Mouse (Mus musculus): ENCODE results near the gene Ctbp2. TPM values are rescaled to one million over a fixed set of nuclear protein-coding genes. Genes with fewer than 3 reads are reported as not detected.
A peak's percentile ranks its signal among the peaks of the same experiment; 100 is the strongest.

Ctbp2 gene
- polyA plus RNA-seq, 1 experiment from 2014 or later = 80.2 TPM

- peaks cover 40% of the 10 kb centered on the region for H3K4me1 ChIP-seq (ENCODE audit: control insufficient read depth, insufficient read depth, low read length)
- peak overlapping the region; percentile 93 for H3K4me2 ChIP-seq (ENCODE audit: low read depth, low read length)
- WGBS = under 1% methylated on average over 79 of the region's 94 CpGs
- peak overlapping the region; percentile 98 for H3K9ac ChIP-seq (ENCODE audit: low read depth, low read length)
- no peaks in the 10 kb centered on the region for H3K36me3 ChIP-seq (ENCODE audit: control insufficient read depth, insufficient read depth, low read length)
- no peak for ATAC-seq
- peak overlapping the region; percentile 94 for H3K4me3 ChIP-seq (ENCODE audit: low read length)
- H3K27ac ChIP-seq (ENCODE audit: low read length) = peak overlapping the region; percentile 100
- no peaks in the 10 kb centered on the region for H3K27me3 ChIP-seq (replicated peaks; ENCODE audit: control insufficient read depth, insufficient read depth, low read length)
- H3K9me3 ChIP-seq (ENCODE audit: control insufficient read depth, low read length) = no peaks in the 10 kb centered on the region
These were observed 2.3 kb downstream of the Ctbp2 start for GRCm38 (mm10) chr7:133121661-133122378.

- Histone ChIP-seq H3K27ac (ENCODE audit: low read length) (peak overlapping the region; percentile 100), H3K4me2 (ENCODE audit: low read depth, low read length) (peak overlapping the region; percentile 93), H3K9me3 (ENCODE audit: control insufficient read depth, low read length) (no peaks in the 10 kb centered on the region), H3K4me1 (ENCODE audit: control insufficient read depth, insufficient read depth, low read length) (peaks cover 43% of the 10 kb centered on the region), H3K36me3 (ENCODE audit: control insufficient read depth, insufficient read depth, low read length) (no peaks in the 10 kb centered on the region), H3K27me3 (replicated peaks; ENCODE audit: control insufficient read depth, insufficient read depth, low read length) (no peaks in the 10 kb centered on the region), H3K9ac (ENCODE audit: low read depth, low read length) (peak overlapping the region; percentile 98), H3K4me3 (ENCODE audit: low read length) (peak overlapping the region; percentile 94)
- 4% methylated on average over 14 of the region's 14 CpGs for WGBS
- ATAC-seq = no peak
These were observed 3.0 kb downstream of the Ctbp2 start for GRCm38 (mm10) chr7:133121080-133121607.

GRCm38 (mm10) chr7:133120221-133120751 is 3.9 kb downstream of the Ctbp2 start:
- H3K9ac ChIP-seq (ENCODE audit: low read depth, low read length) = peak overlapping the region; percentile 65
- H3K4me3 ChIP-seq (ENCODE audit: low read length) = peak overlapping the region; percentile 39
- ATAC-seq = no peak
- H3K36me3 ChIP-seq (ENCODE audit: control insufficient read depth, insufficient read depth, low read length) = no peaks in the 10 kb centered on the region
- H3K4me1 ChIP-seq (ENCODE audit: control insufficient read depth, insufficient read depth, low read length) = peaks cover 48% of the 10 kb centered on the region
- WGBS = 22% methylated on average over 15 of the region's 15 CpGs
- H3K4me2 ChIP-seq (ENCODE audit: low read depth, low read length) = peak overlapping the region; percentile 93
- peak overlapping the region; percentile 57 for H3K27ac ChIP-seq (ENCODE audit: low read length)
- H3K27me3 ChIP-seq (replicated peaks; ENCODE audit: control insufficient read depth, insufficient read depth, low read length) = no peaks in the 10 kb centered on the region
- H3K9me3 ChIP-seq (ENCODE audit: control insufficient read depth, low read length) = no peaks in the 10 kb centered on the region

- Histone ChIP-seq H3K9me3 (ENCODE audit: control insufficient read depth, low read length) (no peaks in the 10 kb centered on the region), H3K27me3 (replicated peaks; ENCODE audit: control insufficient read depth, insufficient read depth, low read length) (no peaks in the 10 kb centered on the region), H3K4me1 (ENCODE audit: control insufficient read depth, insufficient read depth, low read length) (peaks cover 58% of the 10 kb centered on the region), H3K9ac (ENCODE audit: low read depth, low read length) (no peak overlapping the region), H3K4me3 (ENCODE audit: low read length) (no peak overlapping the region), H3K4me2 (ENCODE audit: low read depth, low read length) (peak overlapping the region; percentile 11), H3K36me3 (ENCODE audit: control insufficient read depth, insufficient read depth, low read length) (no peaks in the 10 kb centered on the region), H3K27ac (ENCODE audit: low read length) (peak overlapping the region; percentile 87)
- 23% methylated on average over 2 of the region's 2 CpGs for WGBS
- ATAC-seq = no peak
These were observed 6.3 kb downstream of the Ctbp2 start for GRCm38 (mm10) chr7:133117815-133118214.

- Histone ChIP-seq H3K4me1 (ENCODE audit: control insufficient read depth, insufficient read depth, low read length) (peaks cover 67% of the 10 kb centered on the region), H3K9ac (ENCODE audit: low read depth, low read length) (peak overlapping the region; percentile 57; the same call in 1 of the 2 replicates), H3K36me3 (ENCODE audit: control insufficient read depth, insufficient read depth, low read length) (no peaks in the 10 kb centered on the region), H3K27me3 (replicated peaks; ENCODE audit: control insufficient read depth, insufficient read depth, low read length) (no peaks in the 10 kb centered on the region), H3K4me2 (ENCODE audit: low read depth, low read length) (peak overlapping the region; percentile 56), H3K27ac (ENCODE audit: low read length) (peak overlapping the region; percentile 87), H3K4me3 (ENCODE audit: low read length) (no peak overlapping the region), H3K9me3 (ENCODE audit: control insufficient read depth, low read length) (no peaks in the 10 kb centered on the region)
- ATAC-seq = peak; percentile 84
These were observed 7.6 kb downstream of the Ctbp2 start for GRCm38 (mm10) chr7:133116542-133116941.

- no peak for ATAC-seq
- Histone ChIP-seq H3K4me1 (ENCODE audit: control insufficient read depth, insufficient read depth, low read length) (peaks cover 69% of the 10 kb centered on the region), H3K4me2 (ENCODE audit: low read depth, low read length) (peak overlapping the region; percentile 56), H3K4me3 (ENCODE audit: low read length) (peak overlapping the region; percentile 33; the same call in 1 of the 2 replicates), H3K9ac (ENCODE audit: low read depth, low read length) (peak overlapping the region; percentile 57), H3K9me3 (ENCODE audit: control insufficient read depth, low read length) (no peaks in the 10 kb centered on the region), H3K36me3 (ENCODE audit: control insufficient read depth, insufficient read depth, low read length) (no peaks in the 10 kb centered on the region), H3K27me3 (replicated peaks; ENCODE audit: control insufficient read depth, insufficient read depth, low read length) (no peaks in the 10 kb centered on the region), H3K27ac (ENCODE audit: low read length) (peak overlapping the region; percentile 86)
- 13% methylated on average over 15 of the region's 15 CpGs for WGBS
These were observed 8.3 kb downstream of the Ctbp2 start for GRCm38 (mm10) chr7:133115886-133116285.

- H3K27ac ChIP-seq (ENCODE audit: low read length) = peak overlapping the region; percentile 86
These were observed 9.2 kb downstream of the Ctbp2 start for GRCm38 (mm10) chr7:133114847-133115470.

GRCm38 (mm10) chr7:133113185-133113895 is 10.8 kb downstream of the Ctbp2 start:
- WGBS = 70% methylated on average over 8 of the region's 8 CpGs
- H3K4me1 ChIP-seq (ENCODE audit: control insufficient read depth, insufficient read depth, low read length) = peaks cover 65% of the 10 kb centered on the region

More at GRCm38 (mm10) chr7:133114847-133115470, 9.2 kb downstream of the Ctbp2 start:
- peak overlapping the region; percentile 33 for H3K4me3 ChIP-seq (ENCODE audit: low read length)
- no peaks in the 10 kb centered on the region for H3K9me3 ChIP-seq (ENCODE audit: control insufficient read depth, low read length)
- peak overlapping the region; percentile 56 for H3K4me2 ChIP-seq (ENCODE audit: low read depth, low read length)
- H3K9ac ChIP-seq (ENCODE audit: low read depth, low read length) = peak overlapping the region; percentile 55
- H3K4me1 ChIP-seq (ENCODE audit: control insufficient read depth, insufficient read depth, low read length) = peaks cover 66% of the 10 kb centered on the region
- H3K36me3 ChIP-seq (ENCODE audit: control insufficient read depth, insufficient read depth, low read length) = no peaks in the 10 kb centered on the region
- H3K27me3 ChIP-seq (replicated peaks; ENCODE audit: control insufficient read depth, insufficient read depth, low read length) = no peaks in the 10 kb centered on the region
- WGBS = 12% methylated on average over 20 of the region's 20 CpGs
- peak; percentile 32 for ATAC-seq

More at GRCm38 (mm10) chr7:133113185-133113895, 10.8 kb downstream of the Ctbp2 start:
- H3K27me3 ChIP-seq (replicated peaks; ENCODE audit: control insufficient read depth, insufficient read depth, low read length) = no peaks in the 10 kb centered on the region
- no peak for ATAC-seq
- no peak overlapping the region for H3K4me3 ChIP-seq (ENCODE audit: low read length)
- peak overlapping the region; percentile 72 for H3K27ac ChIP-seq (ENCODE audit: low read length)
- H3K9ac ChIP-seq (ENCODE audit: low read depth, low read length) = no peak overlapping the region
- H3K36me3 ChIP-seq (ENCODE audit: control insufficient read depth, insufficient read depth, low read length) = no peaks in the 10 kb centered on the region
- H3K9me3 ChIP-seq (ENCODE audit: control insufficient read depth, low read length) = no peaks in the 10 kb centered on the region
- H3K4me2 ChIP-seq (ENCODE audit: low read depth, low read length) = 0 out of 2 replicates have a peak overlapping the region, but pooled peaks have one; percentile 15
